Mouse (Mus musculus): Measurements from ENCODE around the gene Olfr1002.

- TF ChIP-seq CTCF (IDR thresholded peaks at IDR 0.05; ENCODE audit: borderline replicate concordance, extremely low read depth, insufficient read depth, insufficient read length) (no peak), POLR2A (IDR thresholded peaks at IDR 0.05; ENCODE audit: borderline replicate concordance, extremely low read depth, insufficient read depth, insufficient read length, poor library complexity, severe bottlenecking) (no peak)
Measured at GRCm38 (mm10) chr2:85611803-85612202, 38.7 kb downstream of the Olfr1002 start, which contains the start of gene Olfr1000.

Measured in brain, embryonic 14.5 days (tissue).